Mouse (Mus musculus) embryonic facial prominence, embryonic 14.5 days (tissue): ENCODE measurements around the gene Gm10273. TPM values are rescaled to one million over a fixed set of nuclear protein-coding genes. Genes with fewer than 3 reads are reported as not detected.
"Not testable (repeated sequence)": the region's sequence is repeated elsewhere in the genome, so short reads cannot be mapped to it uniquely, and the experiment has no call there.

Experiments
- ATAC-seq: fragments of 200-750 bp; cut with Nextera tagmentation; 2 replicates; pipeline ENCODE4 v1.8.0; 2017; ENCODE audit warnings: low read depth, moderate number of reproducible peaks, moderate TSS enrichment
- DNase-seq: peaks from one replicate; pipeline ENCODE4 v3.0.0-alpha.2; 2015; ENCODE audit warnings: low spot score
- H3K27ac ChIP-seq: fragments of 300-500 bp; sonication (generic); replicated peaks from 2 replicates; pipeline ENCODE4 v1.5.1; 2014; ENCODE audit warnings: low read depth, mild to moderate bottlenecking, low read length, moderate library complexity
- H3K27me3 ChIP-seq: fragments of 300-500 bp; sonication (generic); replicated peaks from 2 replicates; pipeline ENCODE4 v1.6.1; 2014; ENCODE audit warnings: low read length; ENCODE audit not compliant: control insufficient read depth, insufficient read depth
- H3K36me3 ChIP-seq: fragments of 300-500 bp; sonication (generic); 2 replicates; pipeline ENCODE4 v1.6.1; 2014; ENCODE audit warnings: low read length, mixed read lengths; ENCODE audit not compliant: control insufficient read depth, insufficient read depth
- H3K4me1 ChIP-seq: fragments of 300-500 bp; sonication (generic); 2 replicates; pipeline ENCODE4 v1.6.1; 2014; ENCODE audit warnings: antibody characterized with exemption, low read length; ENCODE audit not compliant: control insufficient read depth, insufficient read depth
- H3K4me2 ChIP-seq: fragments of 300-500 bp; sonication (generic); 2 replicates; pipeline ENCODE4 v1.6.1; 2014; ENCODE audit warnings: low read depth, mild to moderate bottlenecking, low read length, moderate library complexity, mixed read lengths
- H3K4me3 ChIP-seq: fragments of 300-500 bp; sonication (generic); 2 replicates; pipeline ENCODE4 v1.5.1; 2014; ENCODE audit warnings: low read depth, mild to moderate bottlenecking, low read length
- H3K9ac ChIP-seq: fragments of 300-500 bp; sonication (generic); 2 replicates; pipeline ENCODE4 v1.6.1; 2014; ENCODE audit warnings: low read depth, mild to moderate bottlenecking, low read length, moderate library complexity, mixed read lengths
- H3K9me3 ChIP-seq: fragments of 300-500 bp; sonication (generic); 2 replicates; pipeline ENCODE4 v1.6.1; 2016; ENCODE audit warnings: low read length; ENCODE audit not compliant: control insufficient read depth
- WGBS: fragments of 180-500 bp; shearing (Covaris S2); extraction: QIAGEN DNeasy Blood & Tissue Kit; methylation state at CpG from one replicate; pipeline ENCODE4 v1.1.7; 2014; 5-methylcytosine and 5-hydroxymethylcytosine counted together
- polyA plus RNA-seq: library from polyadenylated mRNA; unstranded; fragments of >200 nt; fragmentation: Nextera tagmentation; extraction: Ambion mirVana; gene quantifications from 2 replicates; pipeline ENCODE4 v1.2.1, GENCODE M21; 2014

Gm10273 gene
- polyA plus RNA-seq, 1 experiment from 2014 or later = not detected

DNA sequence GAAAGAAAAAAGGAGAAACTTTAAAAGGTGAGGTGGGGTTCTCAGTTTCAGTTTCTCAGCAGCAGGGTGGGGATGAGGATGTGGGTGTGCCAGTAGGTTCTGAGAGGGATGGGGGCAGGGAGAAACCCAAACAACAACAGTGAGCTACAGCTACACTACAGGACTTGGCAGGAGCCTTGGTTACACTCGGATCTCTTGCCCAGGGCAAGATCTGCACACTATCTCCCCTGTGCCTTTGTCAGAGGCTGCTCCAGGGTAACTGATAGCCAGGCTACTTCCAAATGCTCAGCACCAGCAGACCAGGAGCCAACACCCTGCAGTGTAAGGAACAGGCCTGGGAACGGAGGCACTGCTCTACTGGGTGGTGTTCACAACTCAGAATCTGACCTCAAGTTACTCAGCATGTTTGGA lies 15.0 kb upstream of the Gm10273 start:
- Histone ChIP-seq H3K4me2 (no peak overlapping the region), H3K27me3 (no peaks in the 10 kb centered on the region), H3K4me1 (no peaks in the 10 kb centered on the region), H3K4me3 (no peak overlapping the region), H3K9me3 (no peaks in the 10 kb centered on the region), H3K27ac (no peak overlapping the region), H3K36me3 (peaks cover 3% of the 10 kb centered on the region; the same call in 1 of the 2 replicates), H3K9ac (0 out of 2 replicates have a peak overlapping the region, but pooled peaks have one; percentile 14)
- WGBS = 61% methylated on average over 2 of the region's 2 CpGs
- ATAC-seq = no peak
- DNase-seq = no peak

DNA sequence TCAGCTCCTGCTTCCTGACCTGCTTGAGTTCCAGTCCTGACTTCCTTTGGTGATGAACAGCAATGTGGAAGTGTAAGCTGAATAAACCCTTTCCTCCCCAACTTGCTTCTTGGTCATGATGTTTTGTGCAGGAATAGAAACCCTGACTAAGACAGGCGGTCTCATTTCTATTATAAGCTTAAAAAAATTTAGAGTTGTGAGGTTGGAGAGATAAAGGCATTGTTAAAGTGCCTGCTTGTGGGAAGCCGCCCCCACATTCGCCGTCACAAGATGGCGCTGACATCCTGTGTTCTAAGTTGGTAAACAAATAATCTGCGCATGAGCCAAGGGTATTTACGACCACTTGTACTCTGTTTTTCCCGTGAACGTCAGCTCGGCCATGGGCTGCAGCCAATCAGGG lies 13.9 kb upstream of the Gm10273 start:
- H3K4me3 ChIP-seq, H3K9me3 ChIP-seq, ATAC-seq, H3K9ac ChIP-seq, H3K27me3 ChIP-seq, H3K36me3 ChIP-seq, H3K4me1 ChIP-seq, DNase-seq, H3K27ac ChIP-seq, H3K4me2 ChIP-seq: not testable (repeated sequence)
- 92% methylated on average over 5 of the region's 10 CpGs for WGBS

DNA sequence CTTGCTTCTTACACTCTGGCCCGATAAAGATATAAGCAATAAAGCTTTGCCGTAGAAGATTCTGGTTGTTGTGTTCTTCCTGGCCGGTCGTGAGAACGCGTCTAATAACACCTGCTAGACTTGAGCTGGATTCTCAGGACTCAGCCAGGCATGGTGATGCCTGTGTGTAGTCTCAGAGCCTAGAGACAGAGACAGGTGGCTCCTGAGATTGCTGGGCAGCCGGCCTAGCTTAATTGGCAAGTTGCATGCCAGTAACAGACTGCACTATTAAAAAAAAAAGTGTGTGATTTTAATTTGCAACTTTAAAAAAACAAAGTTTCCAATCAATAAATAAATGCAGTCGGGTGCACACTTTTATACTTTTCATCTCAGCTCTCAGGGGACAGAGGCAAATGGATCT lies 8.5 kb upstream of the Gm10273 start:
- 85% methylated on average over 7 of the region's 8 CpGs for WGBS
- ATAC-seq (no peak), DNase-seq (no peak)
- Histone ChIP-seq H3K27ac (no peak overlapping the region), H3K4me1 (no peaks in the 10 kb centered on the region), H3K4me3 (no peak overlapping the region), H3K9ac (no peak overlapping the region), H3K4me2 (no peak overlapping the region), H3K9me3 (peaks cover 14% of the 10 kb centered on the region), H3K27me3 (no peaks in the 10 kb centered on the region), H3K36me3 (no peaks in the 10 kb centered on the region)

DNA sequence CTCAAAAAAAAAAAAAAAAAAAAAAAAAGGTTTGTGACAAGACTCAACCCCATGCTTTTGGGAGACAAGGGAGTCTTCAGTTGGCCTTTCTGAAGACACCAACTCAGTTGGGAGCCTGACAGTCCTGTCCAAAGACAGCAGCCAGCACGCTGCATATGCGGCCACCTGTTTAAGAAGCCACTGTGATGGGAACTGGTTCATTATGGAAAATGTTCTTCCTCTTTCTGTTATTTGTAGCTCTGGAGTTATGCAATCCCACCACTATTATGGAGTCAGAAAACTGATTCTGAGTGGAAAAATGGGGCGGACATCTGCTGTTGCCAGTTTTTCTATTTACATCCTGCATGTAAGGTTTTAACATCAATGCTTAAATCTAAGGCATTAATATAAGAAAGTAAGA lies 5.8 kb upstream of the Gm10273 start:
- Histone ChIP-seq H3K4me2 (no peak overlapping the region), H3K4me3 (no peak overlapping the region), H3K27me3 (no peaks in the 10 kb centered on the region), H3K9me3 (peaks cover 14% of the 10 kb centered on the region), H3K27ac (no peak overlapping the region), H3K9ac (no peak overlapping the region), H3K4me1 (no peaks in the 10 kb centered on the region), H3K36me3 (no peaks in the 10 kb centered on the region)
- no peak for ATAC-seq
- WGBS = 99% methylated on average over 3 of the region's 3 CpGs
- no peak for DNase-seq

DNA sequence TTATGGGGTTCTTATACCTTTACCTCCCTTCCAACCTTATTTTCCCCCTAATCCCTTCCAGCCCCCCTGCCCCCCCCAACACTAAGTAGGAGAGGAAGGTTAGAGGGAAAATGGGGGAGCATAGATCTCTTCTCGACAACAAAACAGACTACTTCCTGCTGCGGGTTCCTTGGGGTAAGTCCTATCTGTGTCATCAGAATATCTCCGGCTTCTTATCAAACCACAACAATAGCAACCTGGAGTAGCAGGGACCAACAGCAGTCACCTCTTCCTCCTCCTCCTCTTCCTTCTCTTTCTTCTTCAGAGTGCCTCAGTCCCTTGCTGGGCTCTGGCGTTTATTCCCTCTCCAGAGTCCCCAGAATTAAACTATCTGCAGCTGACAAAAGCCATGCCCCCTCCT lies 3.5 kb upstream of the Gm10273 start:
- Histone ChIP-seq H3K4me1 (no peaks in the 10 kb centered on the region), H3K36me3 (no peaks in the 10 kb centered on the region), H3K4me3 (no peak overlapping the region), H3K4me2 (no peak overlapping the region), H3K27ac (no peak overlapping the region), H3K9ac (no peak overlapping the region), H3K9me3 (peaks cover 14% of the 10 kb centered on the region), H3K27me3 (no peaks in the 10 kb centered on the region)
- DNase-seq (no peak), ATAC-seq (no peak)
- 69% methylated on average over 4 of the region's 4 CpGs for WGBS

DNA sequence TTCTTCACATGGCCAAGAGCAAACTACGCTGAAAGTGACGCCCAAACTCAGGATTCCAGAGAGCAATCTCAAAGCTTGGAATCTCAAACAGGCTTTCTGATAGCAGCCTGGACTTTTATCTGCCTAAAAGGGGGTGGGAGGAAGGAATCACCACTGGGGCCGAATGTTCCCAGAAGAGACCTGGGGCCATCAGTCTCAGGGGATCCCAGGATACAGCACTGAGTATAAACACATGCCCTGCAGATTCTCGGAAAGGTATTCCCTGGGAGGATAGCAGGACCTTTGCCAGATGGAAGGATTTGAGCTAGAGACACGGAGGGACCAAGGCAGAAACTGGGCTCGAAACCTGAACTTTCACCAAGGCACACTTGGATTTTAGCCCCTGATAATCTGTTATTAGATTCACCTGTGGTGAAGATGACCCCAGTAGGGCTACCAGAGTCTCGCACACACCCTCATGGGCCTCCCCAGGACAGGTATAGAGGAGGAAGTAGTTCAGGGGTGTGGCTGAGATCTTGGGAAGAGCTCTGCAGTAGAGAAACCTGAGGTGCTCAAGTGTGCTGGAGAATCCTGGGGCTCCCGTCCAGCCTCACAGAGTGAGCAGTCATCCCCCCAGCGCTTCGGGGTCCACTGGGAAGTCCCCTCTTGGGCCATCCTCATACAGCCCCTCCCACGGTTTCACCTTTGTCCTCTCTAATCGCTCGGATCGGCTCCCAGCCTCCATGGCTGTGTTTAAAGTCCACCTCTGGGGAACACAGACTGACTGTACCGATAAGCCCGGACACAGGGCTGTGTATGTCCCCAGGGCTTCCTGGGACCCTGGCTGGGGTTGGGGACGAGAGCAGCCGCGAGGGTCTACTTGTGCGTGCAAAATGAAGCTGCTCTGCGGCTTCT lies 7.7 kb downstream of the Gm10273 start, which contains the start of gene Pla2g12b:
TSS of gene Pla2g12b (plus strand) at position 762 of the 894 bp plus-strand sequence.
- WGBS = 59% methylated on average over 21 of the region's 21 CpGs
- DNase-seq = no peak

DNA sequence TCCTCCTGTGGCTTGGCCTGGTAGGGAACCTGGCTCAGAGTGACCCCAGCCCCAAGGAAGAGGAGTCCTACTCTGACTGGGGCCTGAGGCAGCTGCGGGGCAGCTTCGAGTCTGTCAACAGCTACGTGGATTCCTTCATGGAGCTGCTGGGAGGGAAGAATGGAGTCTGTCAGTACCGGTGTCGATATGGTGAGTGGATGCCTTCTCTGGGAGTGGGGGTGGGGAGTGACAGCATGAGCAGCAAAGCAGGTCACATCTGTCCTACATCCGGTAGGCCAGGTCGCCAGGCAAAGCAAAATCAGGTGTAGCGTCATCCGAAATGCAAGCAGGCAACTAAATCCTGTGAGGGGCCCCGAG lies 8.3 kb downstream of the Gm10273 start:
- Histone ChIP-seq H3K9me3 (no peaks in the 10 kb centered on the region), H3K4me3 (no peak overlapping the region), H3K4me1 (no peaks in the 10 kb centered on the region), H3K27ac (no peak overlapping the region), H3K27me3 (no peaks in the 10 kb centered on the region), H3K4me2 (no peak overlapping the region), H3K36me3 (no peaks in the 10 kb centered on the region), H3K9ac (no peak overlapping the region)
- 52% methylated on average over 10 of the region's 10 CpGs for WGBS
- DNase-seq (no peak), ATAC-seq (no peak)

More for the DNA sequence above, 7.7 kb downstream of the Gm10273 start, which contains the start of gene Pla2g12b:
- no peaks in the 10 kb centered on the region for H3K4me1 ChIP-seq
- no peak within 1 kb of the TSS for H3K4me2 ChIP-seq
- no peak within 1 kb of the TSS for H3K4me3 ChIP-seq
- ATAC-seq = no peak
- H3K9me3 ChIP-seq = no peaks in the 10 kb centered on the region
- no peaks in the 10 kb centered on the region for H3K27me3 ChIP-seq
- no peaks in the 10 kb centered on the region for H3K36me3 ChIP-seq
- H3K27ac ChIP-seq = no peak within 1 kb of the TSS
- H3K9ac ChIP-seq = no peak within 1 kb of the TSS

DNA sequence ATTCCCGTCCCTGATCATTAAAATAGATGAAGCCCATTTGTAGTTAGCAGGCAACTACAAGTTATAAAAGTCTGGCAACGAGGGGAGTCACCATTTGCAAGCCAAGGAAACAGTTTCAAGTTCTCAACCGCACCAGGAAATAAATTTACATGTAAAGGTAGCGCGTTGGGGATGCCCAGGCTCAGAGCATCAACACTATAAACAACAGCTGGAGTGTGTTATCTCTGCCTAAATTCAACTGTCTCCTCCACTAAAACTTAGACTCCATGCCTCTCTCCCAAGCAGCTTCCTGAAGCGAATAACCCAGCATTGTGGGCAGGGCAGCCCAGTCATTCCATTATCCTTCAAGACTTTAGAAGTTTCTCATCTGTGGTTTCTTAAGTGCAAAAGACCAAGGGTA lies 13.1 kb downstream of the Gm10273 start:
- H3K4me3 ChIP-seq = no peak overlapping the region
- no peaks in the 10 kb centered on the region for H3K27me3 ChIP-seq
- no peak overlapping the region for H3K9ac ChIP-seq
- DNase-seq (peak; percentile 12), ATAC-seq (no peak)
- no peaks in the 10 kb centered on the region for H3K9me3 ChIP-seq
- no peak overlapping the region for H3K27ac ChIP-seq
- H3K4me2 ChIP-seq = no peak overlapping the region
- H3K4me1 ChIP-seq = peaks cover 2% of the 10 kb centered on the region; the same call in 1 of the 2 replicates
- WGBS = 51% methylated on average over 6 of the region's 6 CpGs
- no peaks in the 10 kb centered on the region for H3K36me3 ChIP-seq

DNA sequence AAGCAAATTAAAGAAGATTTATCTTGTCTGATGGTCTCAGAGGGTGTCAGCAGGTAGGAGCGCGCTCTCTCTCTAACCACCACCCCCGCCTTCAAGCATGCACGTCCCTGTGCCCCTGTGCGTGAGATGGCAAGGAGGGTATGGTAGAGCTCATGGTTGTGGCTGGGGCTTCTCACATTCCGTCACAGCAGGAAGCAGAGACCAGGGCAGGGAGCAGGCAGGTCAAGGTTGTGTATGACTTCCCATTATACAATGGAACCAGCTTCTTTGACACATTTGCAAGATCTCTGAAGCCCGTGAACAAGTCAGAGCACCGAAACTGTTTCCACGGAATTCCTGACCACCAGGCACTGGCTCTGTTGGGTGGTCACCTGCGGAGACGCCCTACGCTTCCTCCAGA lies 14.8 kb downstream of the Gm10273 start:
- 80% methylated on average over 12 of the region's 12 CpGs for WGBS
- Histone ChIP-seq H3K4me1 (peaks cover 2% of the 10 kb centered on the region; the same call in 1 of the 2 replicates), H3K4me3 (no peak overlapping the region), H3K36me3 (no peaks in the 10 kb centered on the region), H3K27ac (no peak overlapping the region), H3K27me3 (no peaks in the 10 kb centered on the region), H3K9ac (no peak overlapping the region), H3K4me2 (no peak overlapping the region), H3K9me3 (no peaks in the 10 kb centered on the region)
- no peak for DNase-seq
- no peak for ATAC-seq
